Mouse (Mus musculus): ENCODE data around the gene Mvk. TPM values are rescaled to one million over a fixed set of nuclear protein-coding genes. Genes with fewer than 3 reads are reported as not detected.
A peak's percentile ranks its signal among the peaks of the same experiment; 100 is the strongest.

The Mvk gene
- polyA plus RNA-seq, 1 experiment from 2014 or later = 40.1 TPM

- H3K27me3 ChIP-seq = peaks cover 51% of the 10 kb centered on the region
- peaks cover 16% of the 10 kb centered on the region for H3K4me1 ChIP-seq (replicated peaks)
- no peak overlapping the region for H3K27ac ChIP-seq
- no peak for ATAC-seq (ENCODE audit: insufficient number of reproducible peaks, insufficient read depth, low FRiP score, low TSS enrichment, low read depth)
- no peak overlapping the region for H3K9ac ChIP-seq (replicated peaks)
- 82% methylated on average over 12 of the region's 12 CpGs for WGBS
- H3K4me2 ChIP-seq = no peak overlapping the region
- no peaks in the 10 kb centered on the region for H3K36me3 ChIP-seq
- no peaks in the 10 kb centered on the region for H3K9me3 ChIP-seq
- no peak overlapping the region for H3K4me3 ChIP-seq (replicated peaks)
Measured at GRCm38 (mm10) chr5:114478267-114478666, 34.2 kb downstream of the Mvk start.

GRCm38 (mm10) chr5:114482587-114483011 lies 38.5 kb downstream of the Mvk start:
- H3K27ac ChIP-seq = 0 out of 2 replicates have a peak overlapping the region, but pooled peaks have one; percentile 17
- H3K4me1 ChIP-seq (replicated peaks) = peaks cover 6% of the 10 kb centered on the region; the same call in 1 of the 2 replicates
- no peak for ATAC-seq (ENCODE audit: insufficient number of reproducible peaks, insufficient read depth, low FRiP score, low TSS enrichment, low read depth)
- H3K27me3 ChIP-seq = peaks cover 27% of the 10 kb centered on the region
- no peak overlapping the region for H3K4me3 ChIP-seq (replicated peaks)
- H3K4me2 ChIP-seq = peak overlapping the region; percentile 33; the same call in 1 of the 2 replicates
- no peaks in the 10 kb centered on the region for H3K36me3 ChIP-seq
- H3K9ac ChIP-seq (replicated peaks) = 0 out of 2 replicates have a peak overlapping the region, but pooled peaks have one; percentile 34
- H3K9me3 ChIP-seq = no peaks in the 10 kb centered on the region
- WGBS = 14% methylated on average over 14 of the region's 14 CpGs

DNA sequence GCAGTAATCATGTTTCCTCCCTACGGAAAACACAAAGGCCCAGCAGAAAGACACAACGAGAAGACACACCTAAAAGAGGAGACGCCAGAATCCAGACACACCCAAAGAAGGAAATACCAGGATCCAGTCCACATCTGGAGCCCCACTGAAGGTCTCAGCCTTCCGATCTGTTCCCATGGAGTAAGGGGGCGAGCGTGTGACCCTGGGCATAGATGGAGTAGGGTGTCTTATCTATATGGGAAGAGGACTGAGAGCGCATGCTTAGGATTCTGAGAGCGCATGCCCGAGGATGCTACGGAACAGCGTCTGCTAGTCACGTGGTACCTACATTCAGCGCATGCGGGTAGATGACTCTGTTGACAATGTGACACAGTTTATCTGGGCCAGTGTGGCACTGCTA lies 41.6 kb downstream of the Mvk start:
- Histone ChIP-seq H3K4me2 (no peak overlapping the region), H3K36me3 (no peaks in the 10 kb centered on the region), H3K27me3 (peaks cover 13% of the 10 kb centered on the region; the same call in 1 of the 2 replicates), H3K27ac (no peak overlapping the region), H3K9me3 (no peaks in the 10 kb centered on the region), H3K4me1 (replicated peaks) (peaks cover 6% of the 10 kb centered on the region; the same call in 1 of the 2 replicates), H3K4me3 (replicated peaks) (no peak overlapping the region), H3K9ac (replicated peaks) (no peak overlapping the region)
- WGBS = 89% methylated on average over 14 of the region's 14 CpGs
- no peak for ATAC-seq (ENCODE audit: insufficient number of reproducible peaks, insufficient read depth, low FRiP score, low TSS enrichment, low read depth)

- no peak overlapping the region for H3K27ac ChIP-seq
- no peaks in the 10 kb centered on the region for H3K9me3 ChIP-seq
- H3K4me3 ChIP-seq (replicated peaks) = no peak overlapping the region
- whole genome bisulfite sequencing = 83% methylated on average over 6 of the region's 6 CpGs
- H3K4me2 ChIP-seq = no peak overlapping the region
- H3K4me1 ChIP-seq (replicated peaks) = no peaks in the 10 kb centered on the region
- ATAC-seq (ENCODE audit: insufficient number of reproducible peaks, insufficient read depth, low FRiP score, low TSS enrichment, low read depth) = no peak
- no peak overlapping the region for H3K9ac ChIP-seq (replicated peaks)
- H3K36me3 ChIP-seq = no peaks in the 10 kb centered on the region
- H3K27me3 ChIP-seq = 0 out of 2 replicates have a peak, but pooled peaks cover 2% of the 10 kb centered on the region
Measured at GRCm38 (mm10) chr5:114489570-114489969, 45.5 kb downstream of the Mvk start.

- 95% methylated on average over 8 of the region's 8 CpGs for WGBS
- H3K4me2 ChIP-seq = no peak overlapping the region
- H3K36me3 ChIP-seq = no peaks in the 10 kb centered on the region
- no peaks in the 10 kb centered on the region for H3K27me3 ChIP-seq
- no peaks in the 10 kb centered on the region for H3K4me1 ChIP-seq (replicated peaks)
- no peak overlapping the region for H3K27ac ChIP-seq
- no peak for ATAC-seq (ENCODE audit: insufficient number of reproducible peaks, insufficient read depth, low FRiP score, low TSS enrichment, low read depth)
- H3K9ac ChIP-seq (replicated peaks) = no peak overlapping the region
- no peak overlapping the region for H3K4me3 ChIP-seq (replicated peaks)
- H3K9me3 ChIP-seq = no peaks in the 10 kb centered on the region
Measured at GRCm38 (mm10) chr5:114490241-114490640, 46.2 kb downstream of the Mvk start.

DNA sequence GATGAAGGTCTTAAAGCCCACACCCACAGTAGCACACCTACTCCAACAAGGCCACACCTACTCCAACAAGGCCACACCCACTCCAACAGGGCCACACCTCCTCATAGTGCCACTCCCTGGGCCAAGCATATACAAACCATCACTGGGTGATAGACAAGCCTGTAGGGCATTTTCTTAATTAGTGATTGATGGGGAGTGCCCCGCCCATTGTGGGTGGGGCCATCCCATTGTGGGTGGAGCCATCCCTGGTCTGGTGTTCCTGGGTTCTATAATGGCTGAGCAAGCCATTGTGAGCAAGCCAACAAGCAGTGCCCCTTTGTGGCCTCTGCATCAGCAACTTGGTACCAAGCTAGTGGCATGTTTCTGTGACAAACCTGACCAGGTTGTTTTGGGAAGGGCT lies 50.7 kb downstream of the Mvk start:
- Histone ChIP-seq H3K9ac (replicated peaks) (no peak overlapping the region), H3K9me3 (no peaks in the 10 kb centered on the region), H3K4me3 (replicated peaks) (no peak overlapping the region), H3K27ac (no peak overlapping the region), H3K27me3 (no peaks in the 10 kb centered on the region), H3K36me3 (no peaks in the 10 kb centered on the region), H3K4me2 (no peak overlapping the region), H3K4me1 (replicated peaks) (no peaks in the 10 kb centered on the region)
- WGBS = 42% methylated on average over 1 of the region's 1 CpGs
- ATAC-seq (ENCODE audit: insufficient number of reproducible peaks, insufficient read depth, low FRiP score, low TSS enrichment, low read depth) = no peak

- WGBS = 41% methylated on average over 9 of the region's 9 CpGs
- Histone ChIP-seq H3K9me3 (no peaks in the 10 kb centered on the region), H3K27ac (0 out of 2 replicates have a peak overlapping the region, but pooled peaks have one; percentile 23), H3K9ac (replicated peaks) (no peak overlapping the region), H3K4me3 (replicated peaks) (no peak overlapping the region), H3K4me2 (no peak overlapping the region), H3K4me1 (replicated peaks) (peaks cover 3% of the 10 kb centered on the region), H3K27me3 (no peaks in the 10 kb centered on the region), H3K36me3 (no peaks in the 10 kb centered on the region)
- no peak for ATAC-seq (ENCODE audit: insufficient number of reproducible peaks, insufficient read depth, low FRiP score, low TSS enrichment, low read depth)
Measured at GRCm38 (mm10) chr5:114501252-114501651, 57.2 kb downstream of the Mvk start.

- ATAC-seq (ENCODE audit: insufficient number of reproducible peaks, insufficient read depth, low FRiP score, low TSS enrichment, low read depth) = no peak
- 69% methylated on average over 6 of the region's 6 CpGs for WGBS
- no peak overlapping the region for H3K9ac ChIP-seq (replicated peaks)
Measured at GRCm38 (mm10) chr5:114504826-114505225, 60.8 kb downstream of the Mvk start.

GRCm38 (mm10) chr5:114505260-114506085 lies 61.4 kb downstream of the Mvk start:
- H3K4me2 ChIP-seq = no peak overlapping the region
- peaks cover 27% of the 10 kb centered on the region for H3K4me1 ChIP-seq (replicated peaks)
- H3K9ac ChIP-seq (replicated peaks) = no peak overlapping the region
- no peaks in the 10 kb centered on the region for H3K36me3 ChIP-seq
- H3K9me3 ChIP-seq = no peaks in the 10 kb centered on the region
- WGBS = 77% methylated on average over 14 of the region's 14 CpGs
- no peak overlapping the region for H3K4me3 ChIP-seq (replicated peaks)
- no peak overlapping the region for H3K27ac ChIP-seq
- peaks cover 11% of the 10 kb centered on the region; the same call in 1 of the 2 replicates for H3K27me3 ChIP-seq
- ATAC-seq (ENCODE audit: insufficient number of reproducible peaks, insufficient read depth, low FRiP score, low TSS enrichment, low read depth) = no peak

More at GRCm38 (mm10) chr5:114504826-114505225, 60.8 kb downstream of the Mvk start:
- peaks cover 27% of the 10 kb centered on the region for H3K4me1 ChIP-seq (replicated peaks)
- no peak overlapping the region for H3K27ac ChIP-seq
- H3K4me3 ChIP-seq (replicated peaks) = no peak overlapping the region
- no peaks in the 10 kb centered on the region for H3K9me3 ChIP-seq
- peaks cover 5% of the 10 kb centered on the region; the same call in 1 of the 2 replicates for H3K27me3 ChIP-seq
- H3K36me3 ChIP-seq = no peaks in the 10 kb centered on the region
- H3K4me2 ChIP-seq = no peak overlapping the region

GRCm38 (mm10) chr5:114507394-114507793 lies 63.3 kb downstream of the Mvk start:
- Histone ChIP-seq H3K27me3 (peaks cover 23% of the 10 kb centered on the region), H3K4me1 (replicated peaks) (peaks cover 29% of the 10 kb centered on the region), H3K27ac (no peak overlapping the region), H3K4me2 (no peak overlapping the region), H3K9ac (replicated peaks) (no peak overlapping the region), H3K9me3 (no peaks in the 10 kb centered on the region), H3K4me3 (replicated peaks) (no peak overlapping the region), H3K36me3 (no peaks in the 10 kb centered on the region)
- ATAC-seq (ENCODE audit: insufficient number of reproducible peaks, insufficient read depth, low FRiP score, low TSS enrichment, low read depth) = no peak
- 75% methylated on average over 12 of the region's 12 CpGs for WGBS

GRCm38 (mm10) chr5:114507964-114508363 lies 63.9 kb downstream of the Mvk start:
- H3K27ac ChIP-seq = no peak overlapping the region
- H3K9ac ChIP-seq (replicated peaks) = no peak overlapping the region
- H3K27me3 ChIP-seq = peaks cover 27% of the 10 kb centered on the region
- 48% methylated on average over 4 of the region's 4 CpGs for WGBS
- no peaks in the 10 kb centered on the region for H3K9me3 ChIP-seq
- H3K36me3 ChIP-seq = no peaks in the 10 kb centered on the region
- no peak overlapping the region for H3K4me3 ChIP-seq (replicated peaks)
- no peak overlapping the region for H3K4me2 ChIP-seq
- ATAC-seq (ENCODE audit: insufficient number of reproducible peaks, insufficient read depth, low FRiP score, low TSS enrichment, low read depth) = no peak
- peaks cover 33% of the 10 kb centered on the region for H3K4me1 ChIP-seq (replicated peaks)

Measured in limb, embryonic 12.5 days (tissue).